Mouse (Mus musculus) adrenal gland, adult 8-10 months (tissue): ENCODE data around the gene Csnk2a1. TPM values are rescaled to one million over a fixed set of nuclear protein-coding genes. Genes with fewer than 3 reads are reported as not detected.
A peak's percentile ranks its signal among the peaks of the same experiment; 100 is the strongest.
"Not testable (repeated sequence)": the region's sequence is repeated elsewhere in the genome, so short reads cannot be mapped to it uniquely, and the experiment has no call there.

Source experiments
- DNase-seq: peaks from one replicate; pipeline ENCODE4 v3.0.0; 2022
- total RNA-seq, 4 experiments: library from RNA; stranded (reverse); gene quantifications; 2 replicates each; pipeline ENCODE4 v1.2.4; 2022

Csnk2a1 gene
- total RNA-seq, 4 experiments from 2014 or later = 91.6 to 116 (median 107) TPM

- DNase-seq = no peak
Measured at GRCm38 (mm10) chr2:152240580-152240979, 13.9 kb downstream of the Csnk2a1 start.

GRCm38 (mm10) chr2:152247213-152247612 lies 20.6 kb downstream of the Csnk2a1 start:
- no peak for DNase-seq

GRCm38 (mm10) chr2:152250511-152250910 lies 23.9 kb downstream of the Csnk2a1 start:
- DNase-seq = no peak

GRCm38 (mm10) chr2:152259739-152260138 lies 33.1 kb downstream of the Csnk2a1 start:
- DNase-seq = no peak

GRCm38 (mm10) chr2:152273639-152274038 lies 47.0 kb downstream of the Csnk2a1 start:
- DNase-seq = no peak

- DNase-seq = no peak
Measured at GRCm38 (mm10) chr2:152281407-152281806, 54.8 kb downstream of the Csnk2a1 start.

- DNase-seq = no peak
Measured at GRCm38 (mm10) chr2:152287560-152287959, 60.9 kb downstream of the Csnk2a1 start.

- DNase-seq = no peak
Measured at GRCm38 (mm10) chr2:152288046-152288445, 61.4 kb downstream of the Csnk2a1 start.

GRCm38 (mm10) chr2:152289623-152290022 lies 63.0 kb downstream of the Csnk2a1 start:
- not testable (repeated sequence) for DNase-seq

GRCm38 (mm10) chr2:152292475-152292874 lies 65.8 kb downstream of the Csnk2a1 start:
- no peak for DNase-seq

- no peak for DNase-seq
Measured at GRCm38 (mm10) chr2:152293179-152293726, 66.6 kb downstream of the Csnk2a1 start.

GRCm38 (mm10) chr2:152293727-152294475 lies 67.3 kb downstream of the Csnk2a1 start, which contains the start of gene Tbc1d20:
Tbc1d20 (plus strand) TSS chr2:152293828.
- peak; percentile 86 for DNase-seq

GRCm38 (mm10) chr2:152294541-152294940 lies 67.9 kb downstream of the Csnk2a1 start:
- DNase-seq = no peak

- no peak for DNase-seq
Measured at GRCm38 (mm10) chr2:152302862-152303261, 76.2 kb downstream of the Csnk2a1 start.

GRCm38 (mm10) chr2:152303781-152304180 lies 77.1 kb downstream of the Csnk2a1 start:
- DNase-seq = no peak

GRCm38 (mm10) chr2:152305480-152305879 lies 78.8 kb downstream of the Csnk2a1 start:
- no peak for DNase-seq

- no peak for DNase-seq
Measured at GRCm38 (mm10) chr2:152307186-152307585, 80.5 kb downstream of the Csnk2a1 start.

GRCm38 (mm10) chr2:152312996-152313395 lies 86.4 kb downstream of the Csnk2a1 start:
- DNase-seq = no peak

GRCm38 (mm10) chr2:152313926-152314325 lies 87.3 kb downstream of the Csnk2a1 start:
- DNase-seq = no peak

GRCm38 (mm10) chr2:152317054-152317453 lies 90.4 kb downstream of the Csnk2a1 start:
- no peak for DNase-seq

- DNase-seq = no peak
Measured at GRCm38 (mm10) chr2:152321558-152321957, 94.9 kb downstream of the Csnk2a1 start.

- no peak for DNase-seq
Measured at GRCm38 (mm10) chr2:152322198-152322597, 95.6 kb downstream of the Csnk2a1 start.

GRCm38 (mm10) chr2:152323971-152324370 lies 97.3 kb downstream of the Csnk2a1 start:
- DNase-seq = peak; percentile 72

- no peak for DNase-seq
Measured at GRCm38 (mm10) chr2:152324842-152325241, 98.2 kb downstream of the Csnk2a1 start.
